Mouse (Mus musculus) thymus, adult 2 months (tissue): ENCODE measurements around the gene Tenm4. TPM values are rescaled to one million over a fixed set of nuclear protein-coding genes. Genes with fewer than 3 reads are reported as not detected.

Source experiments
- DNase-seq: peaks from one replicate; pipeline ENCODE4 v3.0.0; 2021
- H3K27ac ChIP-seq: fragments of 200-500 bp; 2 replicates; pipeline ENCODE4 v1.5.1; 2012; ENCODE audit warnings: low read length, control low read depth; ENCODE audit not compliant: control insufficient read depth, insufficient read depth
- H3K27me3 ChIP-seq: fragments of 200-500 bp; 2 replicates; pipeline ENCODE4 v1.6.1; 2012; ENCODE audit warnings: mild to moderate bottlenecking, low read length, moderate library complexity, mixed read lengths; ENCODE audit not compliant: control insufficient read depth, insufficient read depth
- H3K36me3 ChIP-seq: fragments of 200-500 bp; 2 replicates; pipeline ENCODE4 v1.6.1; 2012; ENCODE audit warnings: mild to moderate bottlenecking, low read length, moderate library complexity; ENCODE audit not compliant: control insufficient read depth, insufficient read depth
- H3K4me1 ChIP-seq: fragments of 200-500 bp; replicated peaks from 2 replicates; pipeline ENCODE4 v1.6.1; 2012; ENCODE audit warnings: low read length; ENCODE audit not compliant: control insufficient read depth, insufficient read depth
- H3K4me3 ChIP-seq: fragments of 200-500 bp; 2 replicates; pipeline ENCODE4 v1.5.1; 2012; ENCODE audit warnings: mild to moderate bottlenecking, low read length, control low read depth, moderate library complexity; ENCODE audit not compliant: control insufficient read depth, insufficient read depth
- CTCF ChIP-seq: fragments of 200-500 bp; IDR thresholded peaks from 2 replicates; pipeline ENCODE4 v1.5.1; 2012; ENCODE audit warnings: mild to moderate bottlenecking, control low read depth, low read length, moderate library complexity, borderline replicate concordance; ENCODE audit not compliant: control insufficient read depth, poor library complexity, insufficient read depth; ENCODE audit errors: extremely low read depth
- POLR2A ChIP-seq: fragments of 200-500 bp; IDR thresholded peaks from 2 replicates; pipeline ENCODE4 v1.6.1; 2012; ENCODE audit warnings: mild to moderate bottlenecking, low read length, control low read depth, moderate library complexity; ENCODE audit not compliant: control insufficient read depth, poor library complexity, insufficient read depth; ENCODE audit errors: extremely low read depth
- WGBS: fragments of 180-500 bp; shearing (Covaris S2); methylation state at CpG from one replicate; pipeline ENCODE4 v1.1.7; 2018; 5-methylcytosine and 5-hydroxymethylcytosine counted together
- polyA plus RNA-seq: library from polyadenylated mRNA; depleted of rRNA; stranded (reverse); fragments of >200 nt; gene quantifications from 2 replicates; pipeline ENCODE4 v1.2.3, GENCODE M21; 2012

The Tenm4 gene
- polyA plus RNA-seq, 1 experiment, result 2.7 TPM

- 82% methylated on average over 18 of the region's 18 CpGs for WGBS
- TF ChIP-seq POLR2A (no peak), CTCF (no peak)
- Histone ChIP-seq H3K27me3 (no peaks in the 10 kb centered on the region), H3K4me1 (no peaks in the 10 kb centered on the region), H3K27ac (no peak overlapping the region), H3K4me3 (no peak overlapping the region), H3K36me3 (no peaks in the 10 kb centered on the region)
- DNase-seq, result no peak
Measured at GRCm38 (mm10) chr7:96889061-96890034, 718.3 kb downstream of the Tenm4 start.

DNA sequence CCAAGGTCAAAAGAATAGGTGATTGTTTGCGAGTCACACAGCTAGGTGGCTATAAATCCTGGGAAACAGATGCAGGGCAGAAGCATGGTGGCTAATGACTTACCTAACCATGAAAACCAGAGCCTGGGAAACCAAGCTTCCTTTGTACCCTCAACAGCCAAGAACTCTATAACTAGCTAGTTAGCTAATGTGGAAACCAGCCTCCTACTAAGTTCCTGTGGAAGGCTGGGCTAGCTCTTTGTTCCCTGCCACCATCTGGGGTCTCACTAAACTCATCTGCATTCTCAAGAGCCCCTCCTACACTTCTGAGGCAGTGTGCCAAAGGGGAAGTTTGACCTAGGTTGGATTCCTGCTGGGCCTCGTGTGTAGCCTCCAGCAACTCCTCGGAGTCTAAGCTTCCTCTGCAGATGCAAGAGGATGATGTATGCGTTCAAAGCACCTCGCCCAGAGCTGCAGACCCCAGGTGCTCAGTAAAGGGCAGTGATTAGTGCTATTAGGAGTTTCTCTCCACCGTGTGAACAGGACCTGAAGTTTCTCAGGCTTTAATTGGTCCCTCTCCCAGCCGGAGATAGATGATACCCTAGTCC is 719.1 kb downstream of the Tenm4 start:
- Histone ChIP-seq H3K4me1 (no peaks in the 10 kb centered on the region), H3K36me3 (no peaks in the 10 kb centered on the region), H3K27me3 (no peaks in the 10 kb centered on the region), H3K4me3 (no peak overlapping the region), H3K27ac (no peak overlapping the region)
- WGBS, result 39% methylated on average over 7 of the region's 7 CpGs
- TF ChIP-seq CTCF, result no peak
- no peak for TF ChIP-seq POLR2A
- DNase-seq, result no peak

DNA sequence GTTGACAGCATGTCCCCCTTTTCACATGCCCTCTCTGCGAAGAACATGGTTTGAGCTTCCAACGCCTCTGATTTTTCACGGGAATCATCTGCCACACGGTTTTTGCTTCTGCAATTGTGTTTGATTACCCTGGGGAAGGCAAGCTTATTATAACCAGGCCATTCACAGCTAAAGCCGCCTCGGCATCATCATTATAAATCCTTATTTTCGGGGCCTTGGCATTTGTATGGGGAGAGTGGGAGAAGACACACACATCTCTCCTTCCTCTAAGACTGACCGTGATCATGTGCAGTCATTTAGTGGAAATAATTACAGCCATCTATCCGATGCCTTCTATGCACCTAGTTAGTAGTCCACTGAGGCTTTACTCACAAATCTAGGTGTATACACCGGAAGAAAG is 719.9 kb downstream of the Tenm4 start:
- Histone ChIP-seq H3K36me3 (no peaks in the 10 kb centered on the region), H3K4me1 (no peaks in the 10 kb centered on the region), H3K4me3 (no peak overlapping the region), H3K27ac (no peak overlapping the region), H3K27me3 (no peaks in the 10 kb centered on the region)
- TF ChIP-seq POLR2A, result no peak
- no peak for TF ChIP-seq CTCF
- WGBS, result 96% methylated on average over 10 of the region's 10 CpGs
- no peak for DNase-seq

DNA sequence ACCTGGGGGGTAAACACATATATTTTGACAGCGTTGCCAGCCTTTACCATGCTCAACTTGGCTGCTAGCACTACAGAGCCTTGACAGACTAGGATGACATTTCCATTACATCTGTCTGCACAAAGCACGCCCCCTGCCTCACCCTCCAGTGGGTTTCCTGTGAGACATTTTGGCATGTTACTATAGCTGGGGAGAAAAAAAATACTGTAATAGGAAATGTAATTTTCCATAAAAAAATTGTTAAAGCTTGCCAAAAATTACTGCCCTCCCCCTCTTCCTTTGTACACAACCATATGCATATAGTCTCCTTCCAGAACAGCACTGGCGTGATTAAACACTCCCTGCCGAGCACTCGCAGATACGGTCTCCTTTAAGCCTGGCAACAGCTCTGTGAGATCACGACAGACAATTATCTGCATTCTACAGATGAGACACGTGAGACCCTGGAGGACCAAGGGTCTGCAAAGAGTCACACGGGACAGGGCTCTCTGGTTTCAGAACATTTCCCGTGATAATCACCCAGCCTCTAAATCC is 728.1 kb downstream of the Tenm4 start:
- Histone ChIP-seq H3K4me3 (no peak overlapping the region), H3K4me1 (no peaks in the 10 kb centered on the region), H3K27ac (no peak overlapping the region), H3K36me3 (no peaks in the 10 kb centered on the region), H3K27me3 (no peaks in the 10 kb centered on the region)
- no peak for DNase-seq
- TF ChIP-seq CTCF (no peak), POLR2A (no peak)
- 87% methylated on average over 10 of the region's 10 CpGs for WGBS

DNA sequence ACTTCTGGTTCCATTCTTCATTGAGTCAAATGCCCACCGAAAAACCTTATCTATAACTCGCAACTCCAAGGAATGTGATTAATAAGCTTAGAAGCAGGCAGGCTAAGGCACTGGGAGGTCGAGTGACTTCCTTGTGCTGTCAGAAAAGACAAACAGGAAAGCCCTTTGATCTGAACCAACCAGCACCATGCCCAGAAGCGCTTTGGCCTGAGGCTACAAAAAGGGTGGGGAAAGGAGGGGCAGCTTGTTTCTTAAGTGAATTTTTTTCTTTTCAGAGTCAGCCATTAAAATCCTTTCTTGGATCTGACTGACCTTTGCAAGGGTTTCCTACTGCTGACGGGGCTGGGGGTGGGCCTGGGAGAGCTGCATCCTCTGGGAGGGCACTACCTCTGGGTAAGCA is 731.1 kb downstream of the Tenm4 start:
- Histone ChIP-seq H3K27ac (no peak overlapping the region), H3K27me3 (no peaks in the 10 kb centered on the region), H3K4me3 (no peak overlapping the region), H3K4me1 (no peaks in the 10 kb centered on the region), H3K36me3 (no peaks in the 10 kb centered on the region)
- WGBS, result 75% methylated on average over 5 of the region's 5 CpGs
- TF ChIP-seq POLR2A (no peak), CTCF (no peak)
- DNase-seq, result no peak

DNA sequence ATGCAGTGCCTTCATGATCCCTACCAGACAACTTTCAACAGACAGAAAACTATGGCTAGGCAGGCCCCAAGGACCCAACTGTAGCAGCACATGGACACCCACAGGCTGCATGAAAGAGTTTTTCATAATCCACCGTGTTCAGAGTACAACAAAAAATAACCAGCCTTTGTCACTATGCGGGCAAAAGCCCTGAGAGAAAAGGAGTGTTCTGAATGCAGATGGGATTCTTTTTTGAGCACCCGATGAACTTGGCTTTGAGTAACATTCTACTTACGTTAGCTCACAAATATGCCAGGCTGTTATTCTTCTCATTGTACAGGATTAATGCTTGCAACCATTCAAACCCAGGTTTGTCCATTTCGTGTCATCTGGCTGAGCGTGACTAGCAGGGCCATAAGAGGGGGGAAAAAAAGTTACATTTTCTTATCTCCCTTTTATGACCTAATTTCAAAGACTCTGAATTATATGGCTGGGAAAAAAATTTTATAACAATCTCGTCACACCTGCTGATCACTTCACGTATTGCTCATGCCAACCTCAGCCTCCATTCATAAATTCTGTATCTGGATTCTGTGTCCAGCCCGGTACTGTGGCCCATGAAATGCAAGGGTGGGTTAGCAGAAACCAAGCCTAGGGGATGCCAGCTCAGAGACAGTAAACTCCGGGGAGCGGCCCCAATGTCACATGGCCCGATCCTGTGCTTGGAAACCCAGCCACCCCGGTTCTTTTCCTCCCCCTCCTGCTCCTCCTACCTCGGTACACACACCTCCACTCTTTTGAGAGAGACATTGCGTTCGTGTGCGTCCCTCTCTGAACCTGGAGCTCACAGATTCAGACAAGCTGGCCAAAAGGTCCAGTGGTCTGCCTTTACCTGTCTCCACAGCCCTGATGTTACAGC is 732.3 kb downstream of the Tenm4 start:
- TF ChIP-seq CTCF (no peak), POLR2A (no peak)
- 94% methylated on average over 17 of the region's 17 CpGs for WGBS
- Histone ChIP-seq H3K27ac (no peak overlapping the region), H3K4me3 (no peak overlapping the region), H3K27me3 (no peaks in the 10 kb centered on the region), H3K36me3 (no peaks in the 10 kb centered on the region), H3K4me1 (no peaks in the 10 kb centered on the region)
- DNase-seq, result no peak
